Mouse (Mus musculus) right cerebral cortex, adult 18-20 months (tissue): ENCODE results near the gene Snx3.
A peak's percentile ranks its signal among the peaks of the same experiment; 100 is the strongest.

ENCODE experiments used
- DNase-seq: peaks from one replicate; pipeline ENCODE4 v3.0.0; 2022; ENCODE audit warnings: mixed read lengths

Gene Snx3

DNA sequence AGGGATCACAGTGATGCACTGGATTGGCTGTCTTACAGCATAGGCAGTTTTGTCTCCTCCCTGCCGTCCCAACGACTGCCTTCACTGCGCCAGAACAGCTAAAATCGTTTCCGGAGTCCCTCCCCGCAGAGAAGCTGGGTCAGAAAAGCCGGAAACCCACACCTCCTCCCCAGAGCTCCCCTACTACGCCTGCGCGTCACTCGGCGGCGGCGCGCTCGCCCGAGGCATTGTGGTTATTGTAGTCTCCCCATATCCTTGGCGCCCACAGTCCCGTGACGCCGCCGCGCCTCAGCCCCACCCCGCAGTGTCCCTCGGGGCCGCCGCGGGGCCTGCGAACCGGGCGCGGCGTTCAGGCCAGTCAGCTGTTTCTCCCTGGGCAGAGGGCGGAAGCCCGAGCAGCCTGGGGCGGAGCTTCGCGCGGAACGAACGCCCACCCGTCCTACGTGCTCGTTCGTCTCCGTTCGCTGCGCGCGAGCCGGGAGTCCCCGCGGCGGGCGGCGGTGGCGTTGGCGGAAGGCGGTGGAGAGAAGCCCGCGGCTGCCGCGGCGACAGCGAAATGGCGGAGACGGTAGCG lies at the start of gene Snx3:
Gene Snx3 (plus strand): TSS at position 256 of the 574 bp plus-strand sequence.
- DNase-seq = peak; percentile 97

DNA sequence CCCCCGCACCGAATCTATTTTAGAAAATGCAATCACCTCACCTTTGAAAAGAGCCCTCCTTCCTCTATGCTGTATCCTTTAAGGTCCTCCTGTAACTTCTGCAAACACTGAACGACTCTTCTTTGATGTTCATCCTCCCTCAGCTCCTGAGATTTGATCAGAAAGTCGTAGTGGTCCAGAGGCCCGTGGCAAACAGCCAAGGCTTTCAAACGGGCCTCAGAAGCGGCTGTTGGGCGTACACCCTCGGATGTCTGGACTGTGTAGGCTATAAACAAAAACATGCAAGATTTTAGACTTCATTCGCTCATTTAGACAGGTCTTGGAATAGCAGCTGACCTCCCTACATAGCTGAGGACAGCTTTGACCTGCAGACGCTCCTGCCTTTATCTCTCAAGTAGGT lies 47.6 kb upstream of the Snx3 start:
- DNase-seq = no peak

DNA sequence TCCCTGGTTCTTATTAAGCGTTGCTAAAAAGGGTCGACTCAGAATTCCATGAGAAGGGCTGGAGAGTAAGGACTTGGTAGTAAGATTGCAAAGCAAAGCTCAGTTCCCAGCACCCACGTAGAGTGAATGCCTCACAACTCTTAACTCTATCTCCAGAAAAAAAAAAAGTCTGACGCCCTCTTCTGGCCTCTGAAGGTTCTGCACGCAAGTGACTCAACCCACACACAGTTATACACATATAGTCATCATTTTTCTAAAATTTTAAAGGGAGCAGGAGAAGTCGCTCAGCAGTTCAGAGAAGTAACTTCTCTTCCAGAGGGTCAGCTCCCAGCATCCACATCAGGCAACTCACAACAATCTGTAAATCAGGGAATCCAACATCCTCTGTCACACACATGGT lies 47.1 kb upstream of the Snx3 start:
- DNase-seq = no peak

DNA sequence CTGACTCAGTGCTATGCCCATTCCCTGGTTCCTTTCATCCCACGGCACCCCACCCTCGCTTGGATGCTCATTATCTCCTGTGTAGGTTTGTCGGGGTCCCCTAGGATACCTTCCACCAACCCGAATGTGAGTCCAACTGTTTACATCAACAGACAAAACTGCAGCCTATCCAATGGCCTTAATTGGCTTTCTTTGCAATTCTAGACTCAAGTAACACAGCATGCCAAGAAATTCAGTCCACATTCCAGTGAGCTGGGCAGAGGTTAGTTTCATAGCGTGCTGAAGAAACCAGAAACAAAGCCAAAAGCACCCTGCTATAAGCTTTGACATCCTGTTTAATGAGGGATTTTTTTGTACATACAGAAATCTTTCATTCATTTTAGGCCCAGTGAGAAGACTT lies 45.8 kb upstream of the Snx3 start:
- no peak for DNase-seq

DNA sequence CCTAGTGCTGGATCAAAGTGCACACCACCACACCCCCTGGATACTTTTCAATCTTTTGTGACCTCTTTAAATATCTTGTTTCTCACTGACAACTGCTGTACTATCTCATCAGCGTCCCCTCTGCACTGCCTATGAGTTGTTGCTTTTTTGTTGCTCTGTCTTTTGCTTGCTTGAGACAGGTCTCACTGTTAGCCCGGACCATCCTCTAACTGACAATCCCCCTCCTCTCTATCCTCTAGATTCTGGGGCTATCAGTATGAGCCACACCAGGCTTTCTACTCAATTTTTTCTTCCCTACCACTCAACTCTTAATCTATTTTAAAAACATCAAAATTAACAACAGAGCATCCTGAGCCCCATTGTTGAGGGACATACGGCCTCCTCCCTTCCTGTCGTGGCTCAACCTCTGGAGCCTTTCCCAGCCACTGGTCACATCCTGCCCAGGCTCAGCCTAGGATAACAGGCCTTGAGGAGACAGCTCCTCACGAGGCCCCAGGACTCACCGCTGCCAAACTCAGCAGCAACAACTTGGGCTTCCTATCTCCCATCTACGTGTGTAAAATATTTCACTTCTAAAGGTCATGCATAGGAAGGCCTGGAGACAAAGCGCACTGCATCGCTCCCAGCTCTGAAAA lies 44.2 kb upstream of the Snx3 start:
- DNase-seq = no peak

DNA sequence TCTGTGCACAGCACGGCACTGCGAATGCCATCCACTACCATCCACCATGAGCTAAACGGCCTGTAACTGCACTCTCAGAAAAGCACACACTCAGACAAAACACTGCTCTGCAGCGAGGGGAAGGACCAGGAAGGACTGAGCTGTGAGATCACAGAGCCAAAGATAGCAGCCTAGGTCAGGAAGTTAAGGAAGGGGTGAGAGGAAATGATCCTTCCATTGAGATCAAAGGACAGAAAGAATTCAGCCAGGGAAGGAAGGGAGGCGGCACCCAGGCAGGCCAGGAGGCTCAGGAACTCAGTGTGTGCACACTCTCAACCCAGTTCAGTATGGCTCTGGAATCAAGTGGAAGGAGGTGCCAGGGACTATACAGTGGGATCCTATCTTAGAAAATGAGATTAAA lies 37.6 kb upstream of the Snx3 start:
- DNase-seq = no peak

DNA sequence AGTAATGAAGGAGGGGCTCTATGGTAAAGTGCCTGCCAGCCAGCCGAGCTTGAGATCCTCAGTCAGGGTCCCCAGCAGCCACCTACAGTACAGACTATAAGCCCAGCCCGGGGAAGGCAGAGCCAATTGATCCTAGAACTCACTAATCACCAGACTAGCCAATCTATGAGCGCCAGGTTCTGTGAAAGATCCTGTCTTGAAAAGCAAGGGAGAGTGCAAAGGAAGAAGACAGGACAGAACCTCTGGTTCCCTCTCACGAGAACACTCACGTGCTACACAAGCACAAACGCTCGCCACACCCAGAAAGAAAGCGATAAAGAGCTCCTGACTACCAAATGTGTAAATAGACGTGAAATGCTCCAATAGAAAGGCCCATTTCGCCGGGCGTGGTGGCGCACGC lies 37.0 kb upstream of the Snx3 start:
- no peak for DNase-seq

DNA sequence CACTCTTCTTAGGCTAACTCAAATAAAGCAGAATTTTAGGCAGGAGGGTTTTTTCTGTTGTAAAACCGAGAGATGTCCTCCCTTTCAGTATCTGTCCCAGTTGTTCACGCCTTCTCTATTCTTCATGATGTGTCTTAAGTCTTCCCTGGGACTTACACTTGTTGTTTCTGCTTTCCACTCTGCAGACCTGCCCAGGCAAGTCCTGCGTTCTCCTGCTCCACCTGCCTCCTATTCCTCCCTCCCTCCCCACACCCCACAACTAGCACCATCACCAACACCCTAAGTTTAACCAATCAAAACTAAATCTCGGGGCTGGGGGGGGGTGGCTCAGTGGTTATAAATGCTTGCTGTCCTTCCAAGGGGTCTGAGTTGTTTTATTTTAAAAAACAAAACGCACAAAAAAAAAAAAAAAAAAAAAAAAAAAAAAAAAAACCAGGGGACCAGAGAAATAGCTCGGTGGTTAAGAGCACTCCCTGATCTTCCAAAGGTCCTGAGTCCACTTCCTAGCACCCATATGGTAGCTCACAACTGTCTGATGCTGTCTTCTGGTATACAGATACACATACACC lies 26.8 kb upstream of the Snx3 start:
- DNase-seq = no peak

DNA sequence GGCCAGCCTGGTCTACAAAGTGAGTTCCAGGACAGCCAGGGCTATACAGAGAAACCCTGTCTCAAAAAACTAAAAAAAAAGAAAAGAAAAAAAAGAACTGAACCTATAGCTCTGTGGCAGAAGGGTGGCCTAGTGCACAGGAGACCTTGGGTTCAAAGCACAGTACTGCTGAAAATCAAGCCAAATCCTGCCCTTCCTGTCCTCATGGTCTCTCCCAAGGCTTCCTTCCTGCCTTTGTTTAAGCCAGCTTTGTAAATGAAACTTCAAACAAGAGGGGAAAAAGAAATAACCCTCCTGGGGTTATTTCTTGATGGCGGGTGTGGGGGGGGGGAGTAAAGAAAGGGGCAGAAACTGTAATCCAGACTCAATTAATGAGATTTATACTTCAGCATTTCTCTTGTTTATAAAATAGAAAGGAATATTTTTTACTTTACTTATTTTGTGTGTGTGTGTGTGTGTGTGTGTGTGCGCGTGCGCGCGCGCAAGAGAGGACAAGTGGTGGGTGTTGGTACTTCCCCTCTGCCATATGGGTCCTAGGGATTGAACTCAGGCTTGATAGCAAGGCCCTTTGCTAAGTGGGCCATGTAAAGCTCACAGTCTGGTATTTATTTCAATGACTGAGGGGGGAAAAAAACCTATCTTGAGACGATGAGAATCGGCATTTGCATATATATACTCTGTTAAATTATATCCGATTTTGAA lies 24.9 kb upstream of the Snx3 start:
- no peak for DNase-seq

DNA sequence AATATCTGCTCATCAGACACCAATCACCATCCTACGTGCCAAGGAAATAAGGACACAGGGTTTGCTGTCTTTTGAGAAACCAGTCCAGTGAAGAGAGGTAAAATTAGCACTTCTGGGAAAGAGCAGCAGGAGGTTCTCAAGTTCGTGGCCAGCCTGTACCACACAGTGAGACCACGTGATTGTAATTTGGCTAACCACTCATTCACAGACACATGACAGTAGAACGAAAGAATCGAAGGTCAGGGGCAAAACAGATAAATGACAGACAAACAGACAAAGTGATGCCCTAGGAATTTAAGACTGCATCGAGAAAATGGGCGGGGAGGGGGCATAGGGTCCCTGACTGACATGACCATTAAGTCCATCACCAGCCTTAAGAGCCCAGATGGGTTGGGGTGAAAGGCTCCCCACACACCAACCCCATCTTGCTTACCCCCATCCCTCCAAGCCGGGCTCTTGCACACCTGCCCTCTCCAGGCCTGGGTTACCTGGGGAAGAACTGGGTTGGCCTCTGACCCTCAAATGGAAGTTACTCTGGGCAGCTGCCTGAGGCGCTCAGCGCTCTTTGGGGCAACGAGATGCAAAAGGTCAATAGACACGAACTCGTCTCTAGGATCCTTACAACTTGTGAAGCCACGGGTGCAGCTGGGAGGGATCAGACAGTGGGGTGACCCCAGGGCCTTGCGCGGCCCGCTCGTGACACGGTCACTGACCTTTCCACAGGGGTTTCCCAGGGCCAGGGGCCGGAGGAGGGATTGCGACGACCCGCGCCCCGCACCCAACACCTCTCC lies 24.1 kb upstream of the Snx3 start:
- DNase-seq = peak; percentile 7

DNA sequence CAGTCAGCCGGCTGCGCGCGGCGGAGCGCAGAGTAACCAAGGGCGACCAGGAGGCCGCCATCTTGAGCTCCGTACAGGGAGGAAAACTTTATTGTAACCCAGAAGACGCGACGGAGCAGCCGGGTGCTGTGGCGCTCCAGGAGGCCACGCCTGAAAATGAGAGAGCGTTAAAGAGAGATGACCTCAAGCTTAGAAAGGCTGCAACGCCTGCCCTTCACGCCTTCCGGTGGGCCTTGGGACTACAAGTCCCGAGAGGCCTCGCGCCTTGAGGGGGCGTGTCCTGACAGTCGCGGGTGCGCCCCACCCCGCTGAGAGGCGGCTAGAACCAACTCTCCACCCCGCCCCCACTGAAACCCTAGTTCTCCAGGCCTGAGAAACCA lies 23.5 kb upstream of the Snx3 start, which contains the start of gene Afg1l:
Gene Afg1l (minus strand): TSS at position 225 of the 380 bp plus-strand sequence.
- DNase-seq = peak; percentile 96

DNA sequence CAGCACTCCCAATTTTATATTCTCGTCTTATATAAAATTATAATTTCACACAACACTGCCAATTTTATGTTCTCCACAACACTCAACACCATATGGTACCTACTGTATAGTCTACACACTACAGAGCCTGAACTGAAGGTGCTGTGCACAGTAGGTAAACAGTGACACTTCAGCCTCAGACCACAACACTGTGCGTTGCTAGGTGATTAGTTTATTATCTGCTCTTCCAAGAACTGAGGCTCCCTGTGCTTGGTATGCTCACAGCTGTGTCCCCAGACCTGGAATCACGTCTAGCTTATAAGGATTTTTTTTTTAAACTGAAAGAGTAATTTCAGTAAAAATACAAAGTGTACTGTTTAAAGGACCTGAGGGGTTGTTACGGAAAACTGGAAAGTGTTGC lies 21.1 kb upstream of the Snx3 start:
- DNase-seq = no peak

DNA sequence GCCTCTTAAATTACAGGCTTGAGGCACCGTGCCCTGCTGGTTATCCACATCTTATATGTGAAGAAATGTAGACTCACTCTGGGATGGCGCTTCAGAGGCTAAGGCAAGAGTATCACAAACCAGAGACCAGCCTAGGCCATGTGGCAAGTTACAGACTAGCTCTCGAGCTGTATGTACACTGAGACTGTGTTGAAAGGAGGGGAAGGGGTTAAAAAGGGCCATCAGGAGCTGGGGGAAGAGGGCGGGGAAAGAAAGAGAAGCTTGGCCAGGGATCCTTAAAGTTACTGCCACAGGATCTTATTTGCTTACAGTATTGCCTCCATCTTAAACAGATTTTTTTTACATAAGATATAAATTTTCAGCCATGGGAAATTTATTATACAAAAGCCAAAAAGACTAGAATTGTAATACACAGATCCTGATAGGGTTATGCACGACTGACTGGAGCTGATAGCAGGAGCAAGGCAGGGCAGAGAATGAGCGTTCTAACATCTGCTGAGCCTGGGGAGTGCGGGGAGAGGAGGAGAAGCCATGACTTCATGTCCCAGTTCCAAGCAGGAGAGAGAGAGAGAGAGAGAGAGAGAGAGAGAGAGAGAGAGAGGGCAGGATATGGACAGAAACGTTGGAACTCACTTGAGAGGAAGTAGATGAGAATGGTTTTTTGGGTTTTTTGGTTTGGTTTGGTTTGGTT lies 13.1 kb upstream of the Snx3 start:
- DNase-seq = no peak

DNA sequence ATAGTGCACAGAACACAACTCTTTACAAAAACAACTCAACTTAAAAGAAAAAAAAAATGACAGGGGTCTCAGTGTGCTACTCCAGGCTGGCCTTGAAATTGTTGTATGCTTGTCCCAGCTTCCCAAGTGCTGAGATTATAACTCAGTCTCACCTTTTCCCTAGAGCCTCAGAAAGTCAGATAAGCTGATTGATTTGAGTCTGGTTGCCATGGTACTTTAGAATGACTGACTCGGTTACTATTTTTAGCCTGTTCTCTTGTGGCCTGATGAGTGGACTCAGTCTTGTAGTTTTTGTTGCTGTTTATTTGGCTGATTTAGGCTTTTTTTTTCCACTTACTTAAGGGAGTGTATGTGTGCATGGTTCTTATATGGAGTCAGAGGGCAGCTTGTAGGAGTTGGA lies 10.7 kb upstream of the Snx3 start:
- no peak for DNase-seq

DNA sequence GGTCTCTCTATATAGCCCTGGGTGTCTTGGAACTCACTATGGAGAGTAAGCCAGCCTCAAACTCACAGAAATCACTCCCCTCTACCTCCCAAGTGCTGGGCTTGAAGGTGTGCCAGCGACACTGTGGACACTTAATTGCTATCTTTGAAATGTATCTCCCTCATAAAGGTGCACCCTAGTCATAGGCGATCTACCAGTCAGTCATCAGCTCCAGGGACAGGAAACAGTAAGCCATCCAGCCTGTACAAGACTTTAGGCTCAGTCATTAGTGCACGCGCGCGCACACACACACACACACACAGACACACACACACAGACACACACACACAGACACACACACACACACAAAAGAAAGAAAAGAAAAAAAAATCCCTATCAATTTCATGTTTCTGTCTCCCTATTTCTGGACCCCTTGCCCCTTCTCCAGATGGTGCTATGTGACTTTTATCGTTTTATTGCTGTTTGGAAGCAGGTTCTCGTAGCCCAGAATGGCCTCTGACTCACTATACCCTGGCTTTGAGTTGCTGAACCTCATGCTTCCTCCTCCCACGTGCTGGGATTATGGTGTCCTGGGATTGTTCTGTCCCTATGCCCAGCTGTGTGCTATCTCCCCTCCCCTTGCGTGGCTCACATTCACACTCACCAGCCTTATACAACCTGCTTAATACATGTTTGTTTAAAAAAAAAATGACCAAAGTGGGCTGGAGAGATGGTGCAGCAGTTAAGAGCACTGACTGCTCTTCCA lies 9.6 kb upstream of the Snx3 start:
- no peak for DNase-seq

DNA sequence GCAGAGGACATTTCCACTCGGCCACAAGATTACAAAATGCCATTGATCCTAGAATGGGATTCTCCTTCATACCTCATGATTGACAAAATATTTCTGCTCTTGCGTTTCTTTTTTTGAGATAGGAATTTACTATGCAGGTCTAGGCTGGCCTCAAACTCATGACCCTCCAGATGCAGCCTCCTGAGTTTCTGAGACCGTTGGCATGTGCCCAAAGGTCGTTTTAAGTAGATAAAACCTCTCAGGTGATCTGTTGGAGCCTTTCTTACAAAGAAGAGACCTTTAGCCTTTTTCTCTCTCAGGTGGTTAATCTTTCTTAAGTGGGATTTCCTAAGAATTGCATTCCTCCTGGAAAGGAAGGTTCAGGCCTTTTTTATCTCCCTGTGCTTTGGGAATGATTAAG lies 8.8 kb upstream of the Snx3 start:
- no peak for DNase-seq

DNA sequence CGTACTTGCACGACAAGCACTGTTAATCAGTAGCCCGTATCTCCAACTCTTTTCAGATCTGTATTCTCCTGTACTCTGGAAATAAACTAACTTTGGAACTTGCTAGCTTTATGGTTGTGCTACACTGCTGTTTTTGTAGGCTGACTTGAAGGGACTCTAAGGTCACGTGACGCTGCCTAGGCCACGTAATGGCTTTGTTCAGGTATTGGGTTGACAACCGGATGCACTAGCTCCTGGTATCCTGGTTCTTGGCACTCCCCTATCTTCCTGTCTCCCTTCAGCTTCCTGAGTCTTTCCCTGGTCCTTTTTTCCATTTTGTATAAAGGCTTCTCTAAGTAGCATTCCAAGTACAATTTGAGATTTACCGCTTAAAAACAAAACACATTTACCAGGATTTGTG lies 1.2 kb upstream of the Snx3 start:
- DNase-seq = no peak

DNA sequence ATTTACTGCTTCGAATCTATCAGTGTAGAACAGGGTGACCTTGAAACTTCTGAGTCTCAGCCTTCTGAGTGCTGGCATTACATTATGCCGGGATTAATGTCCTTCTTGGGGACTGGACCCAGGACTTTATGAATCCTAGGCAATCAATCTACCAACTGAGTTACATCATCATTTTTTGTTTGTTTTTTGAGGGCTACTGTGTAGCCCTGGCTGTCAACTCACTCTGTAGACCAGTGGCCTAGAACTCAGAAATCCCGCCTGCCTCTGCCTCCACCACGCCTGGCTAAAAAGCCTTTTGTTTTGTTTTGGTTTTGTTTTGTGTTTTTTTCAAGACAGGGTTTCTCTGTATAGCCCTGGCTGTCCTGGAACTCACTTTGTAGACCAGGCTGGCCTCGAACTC lies 669 bp upstream of the Snx3 start:
- no peak for DNase-seq

DNA sequence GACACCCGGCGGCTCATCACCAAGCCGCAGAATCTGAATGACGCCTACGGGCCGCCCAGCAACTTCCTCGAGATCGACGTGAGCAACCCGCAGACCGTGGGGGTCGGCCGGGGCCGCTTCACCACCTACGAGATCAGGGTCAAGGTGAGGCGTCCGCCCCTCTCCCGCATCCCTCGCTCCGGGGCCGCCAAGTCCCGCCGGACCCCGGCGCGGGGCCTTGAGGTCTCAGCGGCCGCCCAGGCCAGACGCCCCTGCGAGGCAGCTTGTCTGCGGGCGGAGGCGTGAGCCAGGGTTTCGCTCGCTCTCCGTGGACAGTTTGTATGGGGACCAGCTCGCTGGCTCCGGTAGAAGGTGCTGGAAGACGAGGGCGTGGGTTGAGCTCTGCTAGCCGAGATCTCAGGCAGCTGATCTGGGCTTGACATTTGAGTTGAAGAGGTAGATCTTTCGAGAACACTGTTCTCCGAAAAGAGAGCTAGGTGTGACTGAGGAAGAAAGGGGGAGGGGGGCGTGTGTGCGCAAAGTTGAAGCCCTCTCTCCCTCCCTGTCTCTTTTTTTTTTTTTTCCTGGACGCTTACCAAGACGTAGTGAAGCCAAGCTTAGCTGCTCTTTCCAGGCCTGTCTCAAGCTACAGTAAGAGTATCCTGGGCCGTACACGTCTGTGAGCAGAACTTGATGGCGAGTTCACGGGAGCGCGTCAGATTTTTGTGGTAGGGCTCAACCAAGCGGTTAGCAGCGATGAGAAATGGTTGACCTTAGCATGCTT lies 700 bp downstream of the Snx3 start:
- peak; percentile 74 for DNase-seq

DNA sequence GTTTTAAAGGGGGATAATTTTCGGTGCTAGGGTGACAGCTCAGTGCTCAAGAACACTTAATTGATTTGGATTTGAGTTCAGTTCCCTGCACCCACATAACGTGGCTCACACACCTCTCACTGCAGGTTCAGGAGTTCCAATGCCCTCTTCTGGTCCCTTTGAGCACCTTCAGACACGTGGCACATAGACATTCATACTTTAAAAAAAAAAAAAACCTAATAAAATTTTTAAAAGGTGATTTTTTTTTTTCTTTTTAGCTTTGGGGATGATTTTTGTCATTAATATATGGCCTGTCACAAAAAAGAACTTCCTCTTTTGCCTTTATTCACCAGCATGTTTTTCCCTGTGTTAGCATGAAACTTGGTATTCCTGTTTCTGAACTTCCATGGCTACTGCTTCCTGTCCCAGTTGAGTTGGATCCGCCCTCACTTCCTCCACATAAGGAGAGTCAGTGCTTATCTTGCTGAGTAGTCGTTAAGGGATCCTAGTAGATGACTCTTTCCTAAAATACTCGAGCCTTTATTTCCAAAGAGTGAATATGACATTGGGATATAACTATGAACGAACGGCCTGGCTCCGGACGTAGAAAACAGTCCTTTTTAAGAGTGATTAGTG lies 2.4 kb downstream of the Snx3 start:
- DNase-seq = no peak

DNA sequence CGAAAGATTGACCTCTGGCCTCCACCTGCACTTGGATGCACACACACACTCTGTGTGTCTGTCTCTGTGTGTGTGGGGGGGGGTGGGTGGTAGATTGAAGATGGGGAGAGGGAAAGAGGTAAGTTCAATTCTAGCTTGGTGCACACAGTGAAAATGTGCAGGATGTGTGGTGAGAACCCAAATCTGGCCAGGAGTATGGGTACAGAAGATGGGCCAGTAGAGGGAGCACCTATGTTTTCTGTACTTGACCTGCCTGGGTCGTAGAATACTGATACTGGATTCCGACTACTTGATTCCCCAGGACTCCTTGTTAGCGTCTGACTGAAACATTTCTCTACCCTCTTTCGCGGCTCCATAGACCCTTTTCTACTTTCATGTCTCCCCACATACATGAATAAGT lies 8.3 kb downstream of the Snx3 start:
- DNase-seq = no peak
